Mouse (Mus musculus) lung, adult 18-20 months (tissue): ENCODE data around the gene Hnrnpf.

Experiments used
- DNase-seq, 2 experiments: peaks; one replicate each; pipeline ENCODE4 v3.0.0; 2022; ENCODE audit warnings: mixed read lengths in 2 of 2

Gene Hnrnpf

GRCm38 (mm10) chr6:117892386-117892785, 7.7 kb upstream of the Hnrnpf start:
- no peak for DNase-seq

GRCm38 (mm10) chr6:117893435-117893834, 6.7 kb upstream of the Hnrnpf start:
- no peak for DNase-seq

DNA sequence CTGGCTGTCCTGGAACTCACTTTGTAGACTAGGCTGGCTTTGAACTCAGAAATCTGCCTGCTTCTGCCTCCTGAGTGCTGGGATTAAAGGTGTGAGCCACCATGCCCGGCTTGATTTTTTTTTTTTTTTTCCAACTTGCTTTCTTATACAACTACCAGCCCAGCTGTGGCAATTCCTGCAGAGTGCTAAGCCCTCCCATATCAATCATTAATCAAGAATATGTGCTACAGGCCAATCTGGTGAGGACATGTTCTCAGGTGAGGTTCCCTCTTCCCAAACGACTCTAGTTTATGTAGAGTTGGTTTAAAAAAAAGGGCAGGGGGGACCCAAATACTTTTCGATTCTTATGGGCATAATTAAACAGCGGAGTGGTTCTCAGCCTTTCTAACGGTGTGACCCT, 2.3 kb upstream of the Hnrnpf start:
- no peak for DNase-seq

- DNase-seq, result no peak
Measured at GRCm38 (mm10) chr6:117901510-117902402, 1.6 kb downstream of the Hnrnpf start.

DNA sequence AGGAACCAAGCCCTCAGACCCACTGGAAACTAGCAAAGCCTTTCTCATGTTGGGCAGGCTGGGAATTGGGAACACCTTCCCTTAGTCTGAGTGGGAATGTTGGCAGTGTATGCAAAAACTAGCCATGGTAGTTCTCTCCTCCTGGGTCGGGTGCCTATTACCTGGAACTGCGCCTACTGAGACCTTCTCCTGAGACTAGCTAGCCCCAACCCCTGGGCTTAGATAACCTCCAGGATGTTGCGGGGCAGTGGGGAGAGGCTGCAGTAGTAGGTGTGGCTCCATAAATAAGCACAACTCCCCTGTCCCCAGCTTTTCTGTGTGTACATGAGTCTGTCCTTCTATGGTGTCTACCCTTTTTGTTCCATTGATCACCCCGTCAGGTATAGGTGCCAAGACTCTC, 2.4 kb downstream of the Hnrnpf start:
- DNase-seq, result no peak

DNA sequence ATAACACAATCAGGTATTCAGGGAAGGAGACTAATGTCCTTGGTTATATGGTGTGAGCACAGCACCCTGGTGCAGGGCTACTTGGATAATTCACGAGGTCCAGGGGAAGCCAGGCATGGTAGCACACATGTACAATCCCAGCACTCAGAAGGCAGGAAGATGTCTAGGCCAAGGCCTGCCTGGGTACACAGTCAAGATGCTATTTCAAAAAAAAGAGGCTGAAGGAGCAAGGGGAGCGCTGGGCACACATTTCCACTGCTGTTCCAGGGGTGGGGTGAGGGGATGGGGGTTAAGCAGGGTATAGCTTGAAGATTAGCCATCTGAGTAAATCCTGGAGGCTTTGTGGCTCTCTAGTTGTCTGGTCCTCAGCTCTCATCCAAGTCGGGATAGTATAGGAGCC, 3.7 kb downstream of the Hnrnpf start:
- DNase-seq, result no peak

- no peak for DNase-seq
Measured at GRCm38 (mm10) chr6:117905260-117905930, 5.3 kb downstream of the Hnrnpf start.

GRCm38 (mm10) chr6:117906015-117906531, 5.9 kb downstream of the Hnrnpf start:
- no peak for DNase-seq

- DNase-seq, result peak; percentile 99
Measured at GRCm38 (mm10) chr6:117906590-117907271, 6.6 kb downstream of the Hnrnpf start.

- peak; percentile 87 to 90 for DNase-seq
Measured at GRCm38 (mm10) chr6:117907301-117907978, 7.3 kb downstream of the Hnrnpf start.

DNA sequence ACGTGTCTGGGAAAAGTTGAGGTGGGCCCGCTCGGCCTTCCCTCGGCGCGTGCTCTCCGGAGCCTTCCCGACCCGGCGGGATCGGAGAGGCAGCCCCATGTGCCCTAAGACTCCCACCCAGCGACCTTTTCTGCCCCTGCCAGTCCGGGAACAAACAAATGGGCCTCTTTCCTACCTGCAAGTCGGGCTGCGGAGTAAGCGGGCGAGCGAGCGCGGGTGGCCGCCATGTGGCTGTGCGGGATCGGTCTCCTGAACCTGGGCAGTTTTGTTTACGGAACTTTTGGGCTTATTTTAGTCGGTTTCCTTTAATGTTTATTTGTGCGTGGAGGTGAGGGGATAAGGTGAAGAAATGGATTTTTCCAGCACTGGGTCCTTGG, 7.8 kb downstream of the Hnrnpf start:
- no peak for DNase-seq

GRCm38 (mm10) chr6:117908424-117908900, 8.3 kb downstream of the Hnrnpf start:
- no peak for DNase-seq

GRCm38 (mm10) chr6:117910120-117910661, 10.1 kb downstream of the Hnrnpf start:
- DNase-seq, result no peak

GRCm38 (mm10) chr6:117914541-117914940, 14.4 kb downstream of the Hnrnpf start:
- no peak for DNase-seq

DNA sequence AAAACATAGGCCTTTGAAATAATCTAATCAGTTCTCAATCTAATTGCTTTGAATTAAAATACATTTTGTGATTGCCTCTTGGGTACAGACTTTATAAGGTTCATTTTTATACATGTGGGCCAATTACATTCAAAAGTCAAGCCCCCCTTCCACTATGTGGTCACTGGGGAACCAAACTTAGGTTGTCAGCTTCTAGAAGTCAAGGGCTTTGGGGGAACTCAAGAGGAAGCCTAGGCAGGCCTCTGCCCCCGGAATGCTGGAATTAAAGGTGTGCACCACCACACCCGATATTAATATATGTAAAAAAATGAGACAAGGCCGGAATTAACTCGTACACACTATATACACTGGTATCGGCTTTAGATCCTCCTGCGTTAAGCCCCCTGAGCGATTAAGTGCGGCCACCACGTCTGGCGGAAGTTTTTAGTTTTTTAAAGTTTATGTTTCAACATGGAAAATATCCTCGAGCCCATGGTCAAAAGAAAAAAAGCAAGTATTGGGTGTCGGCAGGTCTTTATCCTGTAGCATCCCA, 16.1 kb downstream of the Hnrnpf start:
- no peak for DNase-seq

DNA sequence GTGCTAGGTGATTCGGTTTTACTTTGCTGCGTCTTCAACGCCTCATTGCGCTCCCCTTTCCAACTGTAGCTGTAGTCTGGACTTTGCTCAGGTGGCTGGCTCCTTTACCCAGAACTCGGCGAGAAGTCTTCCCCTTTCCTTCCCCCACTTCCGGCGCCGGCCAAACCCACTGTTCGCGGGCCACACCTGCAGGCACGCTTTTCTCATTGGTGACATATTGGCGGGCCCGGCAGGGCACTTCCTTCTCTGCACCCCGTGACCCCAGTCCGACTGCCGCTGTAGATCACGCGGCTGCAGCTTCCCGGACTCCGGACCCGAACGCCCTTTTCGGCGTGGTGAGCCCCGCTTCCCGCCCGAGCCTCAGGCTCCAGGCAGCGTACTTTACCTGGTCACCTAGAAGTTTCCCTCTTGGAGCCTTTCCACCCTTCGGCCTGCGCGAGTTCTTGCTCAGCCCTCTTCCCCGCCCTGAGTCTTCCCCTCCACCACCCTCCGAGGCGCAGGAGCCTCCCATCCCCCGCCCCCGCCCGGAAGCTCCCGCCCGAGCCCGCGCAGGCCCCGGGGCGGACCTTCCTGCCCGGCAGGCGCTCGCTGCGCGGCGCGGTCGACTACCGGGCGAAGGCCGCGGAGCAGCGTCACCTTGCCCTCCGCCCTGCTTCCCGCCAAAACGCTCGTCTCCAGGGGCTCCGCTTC, 16.8 kb downstream of the Hnrnpf start:
- DNase-seq, result peak; percentile 91 to 92

DNA sequence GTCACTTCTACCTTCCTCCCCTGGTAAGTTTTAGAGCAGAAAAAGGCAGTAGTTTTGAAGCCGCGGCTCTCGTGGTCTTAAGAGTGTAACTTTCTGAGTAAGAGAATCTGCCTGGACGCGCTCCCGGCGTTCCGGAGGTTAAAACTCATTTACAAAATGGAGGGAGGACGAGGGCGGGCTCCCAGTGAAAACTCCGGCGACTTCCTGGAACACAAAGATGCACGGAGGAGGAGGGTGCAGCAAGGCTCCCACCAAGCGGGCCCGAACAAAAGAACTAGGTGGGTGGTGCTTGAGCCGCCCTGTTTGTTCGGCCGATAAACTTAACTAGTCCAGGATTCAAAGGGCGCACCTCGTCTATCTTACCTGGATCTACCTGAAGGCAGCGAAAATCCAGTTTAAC, 17.5 kb downstream of the Hnrnpf start:
- peak; percentile 77 to 80 for DNase-seq

GRCm38 (mm10) chr6:117918043-117918442, 17.9 kb downstream of the Hnrnpf start:
- no peak for DNase-seq

DNA sequence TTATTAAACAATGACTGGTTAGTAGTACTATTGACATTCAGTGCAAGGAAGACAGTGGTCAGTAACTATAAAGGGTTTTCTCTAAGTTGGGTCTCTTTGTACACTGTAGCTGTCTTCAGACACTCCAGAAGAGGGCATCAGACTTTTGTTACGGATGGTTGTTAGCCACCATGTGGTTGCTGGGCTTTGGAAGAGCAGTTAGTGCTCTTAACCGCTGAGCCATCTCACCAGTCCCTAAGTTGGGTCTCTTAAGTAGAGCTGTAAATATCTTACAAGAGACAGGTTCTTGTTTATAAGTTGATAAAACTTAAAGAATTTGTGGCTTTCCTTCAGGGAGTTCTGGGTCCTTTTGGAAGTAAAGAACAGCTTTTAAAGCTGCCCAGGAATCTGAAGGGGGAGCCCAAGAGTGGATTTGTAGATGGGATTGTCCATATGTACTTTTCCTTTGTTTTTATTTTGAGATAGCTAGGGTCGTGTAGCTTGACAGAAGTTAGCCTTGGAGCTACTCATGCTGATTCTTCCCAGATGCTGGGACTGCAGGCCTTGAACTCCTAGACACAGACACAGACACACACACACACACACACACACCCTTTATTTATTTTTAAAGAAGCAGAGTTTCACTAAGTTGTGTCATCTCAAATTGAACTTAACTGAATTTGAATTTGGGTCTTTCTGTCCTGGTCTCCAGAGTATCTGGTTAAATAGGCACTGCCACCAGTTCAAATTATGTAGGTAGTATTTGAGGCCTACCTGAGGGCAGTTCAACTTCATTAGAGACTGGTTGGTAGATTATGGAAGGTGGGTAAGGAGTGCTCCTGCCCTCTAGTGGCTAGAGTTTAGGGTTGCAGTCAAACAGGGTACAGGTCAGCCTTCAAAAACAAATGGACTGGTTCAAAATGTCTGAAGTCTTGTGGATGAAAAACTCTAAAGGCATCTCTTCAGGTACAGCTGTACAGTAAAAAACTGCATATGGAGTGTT, 20.8 kb downstream of the Hnrnpf start:
- peak; percentile 32 to 53 for DNase-seq

DNA sequence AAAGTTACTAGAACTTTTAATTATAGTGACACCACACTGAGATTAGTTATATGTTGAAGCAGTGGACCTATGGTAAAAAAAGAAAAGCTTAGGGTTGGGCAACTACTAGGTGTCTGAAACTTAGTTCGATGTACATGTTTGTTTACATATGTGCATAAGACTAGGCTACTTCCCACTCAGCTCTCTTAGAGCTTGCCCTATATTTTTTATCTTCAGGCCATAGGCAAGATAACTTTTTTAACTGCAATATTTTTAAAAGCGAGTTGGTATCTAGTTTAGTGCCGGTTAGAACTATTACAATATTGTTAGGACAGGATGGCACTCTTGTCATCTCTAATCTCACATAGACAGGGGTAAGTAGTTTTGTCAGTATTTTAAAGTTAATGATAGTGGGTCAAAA, 21.9 kb downstream of the Hnrnpf start:
- DNase-seq, result no peak
